Mouse (Mus musculus): ENCODE measurements at regions not wholly inside any gene's neighbourhood (a gene's known extent, or its start where the extent isn't known, plus 50 kb on each side); places are given as distances from the start of the nearest gene placed in this dataset.

- WGBS: 79% methylated on average over 5 of the region's 5 CpGs
- Histone ChIP-seq H3K9me3 (ENCODE audit: control insufficient read depth, low read length) (no peaks in the 10 kb centered on the region), H3K36me3 (ENCODE audit: control insufficient read depth, insufficient read depth, low read length) (no peaks in the 10 kb centered on the region), H3K4me3 (ENCODE audit: low read depth, low read length) (no peak overlapping the region), H3K4me1 (ENCODE audit: control insufficient read depth, insufficient read depth, low read length) (no peaks in the 10 kb centered on the region), H3K27me3 (ENCODE audit: control insufficient read depth, insufficient read depth, low read length) (no peaks in the 10 kb centered on the region), H3K27ac (replicated peaks; ENCODE audit: low read depth, low read length) (no peak overlapping the region), H3K9ac (ENCODE audit: low read length) (no peak overlapping the region), H3K4me2 (ENCODE audit: low read depth, severe bottlenecking) (no peak overlapping the region)
- ATAC-seq (ENCODE audit: insufficient number of reproducible peaks, low FRiP score, low TSS enrichment, low read depth) (no peak), DNase-seq (ENCODE audit: low spot score) (no peak)
Observed at GRCm38 (mm10) chr17:15289062-15289461, 87.6 kb downstream of the Dll1 start.

- Histone ChIP-seq H3K4me2 (ENCODE audit: low read depth, severe bottlenecking) (no peak overlapping the region), H3K27me3 (ENCODE audit: control insufficient read depth, insufficient read depth, low read length) (no peaks in the 10 kb centered on the region), H3K9me3 (ENCODE audit: control insufficient read depth, low read length) (no peaks in the 10 kb centered on the region), H3K9ac (ENCODE audit: low read length) (no peak overlapping the region), H3K36me3 (ENCODE audit: control insufficient read depth, insufficient read depth, low read length) (no peaks in the 10 kb centered on the region), H3K4me3 (ENCODE audit: low read depth, low read length) (no peak overlapping the region), H3K4me1 (ENCODE audit: control insufficient read depth, insufficient read depth, low read length) (no peaks in the 10 kb centered on the region), H3K27ac (replicated peaks; ENCODE audit: low read depth, low read length) (no peak overlapping the region)
- no peak for ATAC-seq (ENCODE audit: insufficient number of reproducible peaks, low FRiP score, low TSS enrichment, low read depth)
- DNase-seq (ENCODE audit: low spot score): no peak
- WGBS: 93% methylated on average over 8 of the region's 8 CpGs
Observed at GRCm38 (mm10) chr17:15288640-15289039, 88.0 kb downstream of the Dll1 start.

- no peak overlapping the region for H3K27ac ChIP-seq (replicated peaks; ENCODE audit: low read depth, low read length)
- WGBS: 89% methylated on average over 2 of the region's 2 CpGs
- no peaks in the 10 kb centered on the region for H3K4me1 ChIP-seq (ENCODE audit: control insufficient read depth, insufficient read depth, low read length)
- DNase-seq (ENCODE audit: low spot score) (no peak), ATAC-seq (ENCODE audit: insufficient number of reproducible peaks, low FRiP score, low TSS enrichment, low read depth) (no peak)
- H3K4me3 ChIP-seq (ENCODE audit: low read depth, low read length): no peak overlapping the region
- H3K9ac ChIP-seq (ENCODE audit: low read length): no peak overlapping the region
- no peaks in the 10 kb centered on the region for H3K36me3 ChIP-seq (ENCODE audit: control insufficient read depth, insufficient read depth, low read length)
- no peaks in the 10 kb centered on the region for H3K9me3 ChIP-seq (ENCODE audit: control insufficient read depth, low read length)
- no peaks in the 10 kb centered on the region for H3K27me3 ChIP-seq (ENCODE audit: control insufficient read depth, insufficient read depth, low read length)
- no peak overlapping the region for H3K4me2 ChIP-seq (ENCODE audit: low read depth, severe bottlenecking)
Observed at GRCm38 (mm10) chr17:15286596-15286995, 90.1 kb downstream of the Dll1 start.

GRCm38 (mm10) chr17:15285399-15286043 lies 91.2 kb downstream of the Dll1 start:
- Histone ChIP-seq H3K4me2 (ENCODE audit: low read depth, severe bottlenecking) (no peak overlapping the region), H3K36me3 (ENCODE audit: control insufficient read depth, insufficient read depth, low read length) (no peaks in the 10 kb centered on the region), H3K4me1 (ENCODE audit: control insufficient read depth, insufficient read depth, low read length) (no peaks in the 10 kb centered on the region), H3K27ac (replicated peaks; ENCODE audit: low read depth, low read length) (no peak overlapping the region), H3K4me3 (ENCODE audit: low read depth, low read length) (no peak overlapping the region), H3K9ac (ENCODE audit: low read length) (no peak overlapping the region), H3K27me3 (ENCODE audit: control insufficient read depth, insufficient read depth, low read length) (no peaks in the 10 kb centered on the region), H3K9me3 (ENCODE audit: control insufficient read depth, low read length) (no peaks in the 10 kb centered on the region)
- 76% methylated on average over 7 of the region's 7 CpGs for WGBS
- no peak for DNase-seq (ENCODE audit: low spot score)
- ATAC-seq (ENCODE audit: insufficient number of reproducible peaks, low FRiP score, low TSS enrichment, low read depth): no peak

- Histone ChIP-seq H3K9me3 (ENCODE audit: control insufficient read depth, low read length) (no peaks in the 10 kb centered on the region), H3K4me3 (ENCODE audit: low read depth, low read length) (no peak overlapping the region), H3K9ac (ENCODE audit: low read length) (no peak overlapping the region), H3K4me1 (ENCODE audit: control insufficient read depth, insufficient read depth, low read length) (no peaks in the 10 kb centered on the region), H3K4me2 (ENCODE audit: low read depth, severe bottlenecking) (no peak overlapping the region), H3K27me3 (ENCODE audit: control insufficient read depth, insufficient read depth, low read length) (no peaks in the 10 kb centered on the region), H3K36me3 (ENCODE audit: control insufficient read depth, insufficient read depth, low read length) (no peaks in the 10 kb centered on the region), H3K27ac (replicated peaks; ENCODE audit: low read depth, low read length) (no peak overlapping the region)
- ATAC-seq (ENCODE audit: insufficient number of reproducible peaks, low FRiP score, low TSS enrichment, low read depth) (no peak), DNase-seq (ENCODE audit: low spot score) (no peak)
- 62% methylated on average over 6 of the region's 6 CpGs for WGBS
Observed at GRCm38 (mm10) chr17:15269905-15270304, 106.8 kb downstream of the Dll1 start.

GRCm38 (mm10) chr17:15269056-15269612 lies 107.5 kb downstream of the Dll1 start:
- WGBS: 92% methylated on average over 8 of the region's 8 CpGs
- no peak overlapping the region for H3K9ac ChIP-seq (ENCODE audit: low read length)
- no peak overlapping the region for H3K4me2 ChIP-seq (ENCODE audit: low read depth, severe bottlenecking)
- H3K4me3 ChIP-seq (ENCODE audit: low read depth, low read length): no peak overlapping the region
- no peaks in the 10 kb centered on the region for H3K4me1 ChIP-seq (ENCODE audit: control insufficient read depth, insufficient read depth, low read length)
- H3K36me3 ChIP-seq (ENCODE audit: control insufficient read depth, insufficient read depth, low read length): no peaks in the 10 kb centered on the region
- H3K27me3 ChIP-seq (ENCODE audit: control insufficient read depth, insufficient read depth, low read length): no peaks in the 10 kb centered on the region
- H3K9me3 ChIP-seq (ENCODE audit: control insufficient read depth, low read length): no peaks in the 10 kb centered on the region
- no peak for ATAC-seq (ENCODE audit: insufficient number of reproducible peaks, low FRiP score, low TSS enrichment, low read depth)
- no peak overlapping the region for H3K27ac ChIP-seq (replicated peaks; ENCODE audit: low read depth, low read length)
- no peak for DNase-seq (ENCODE audit: low spot score)

- Histone ChIP-seq H3K27ac (replicated peaks; ENCODE audit: low read depth, low read length) (no peak overlapping the region), H3K4me1 (ENCODE audit: control insufficient read depth, insufficient read depth, low read length) (no peaks in the 10 kb centered on the region), H3K9me3 (ENCODE audit: control insufficient read depth, low read length) (no peaks in the 10 kb centered on the region), H3K27me3 (ENCODE audit: control insufficient read depth, insufficient read depth, low read length) (no peaks in the 10 kb centered on the region), H3K36me3 (ENCODE audit: control insufficient read depth, insufficient read depth, low read length) (no peaks in the 10 kb centered on the region), H3K4me3 (ENCODE audit: low read depth, low read length) (no peak overlapping the region), H3K9ac (ENCODE audit: low read length) (no peak overlapping the region), H3K4me2 (ENCODE audit: low read depth, severe bottlenecking) (no peak overlapping the region)
- DNase-seq (ENCODE audit: low spot score) (no peak), ATAC-seq (ENCODE audit: insufficient number of reproducible peaks, low FRiP score, low TSS enrichment, low read depth) (no peak)
- WGBS: 75% methylated on average over 7 of the region's 7 CpGs
Observed at GRCm38 (mm10) chr17:15267721-15268120, 109.0 kb downstream of the Dll1 start.

GRCm38 (mm10) chr17:15259427-15260101 lies 117.1 kb downstream of the Dll1 start:
- no peak for ATAC-seq (ENCODE audit: insufficient number of reproducible peaks, low FRiP score, low TSS enrichment, low read depth)
- WGBS: 61% methylated on average over 11 of the region's 11 CpGs
- Histone ChIP-seq H3K27ac (replicated peaks; ENCODE audit: low read depth, low read length) (no peak overlapping the region), H3K9me3 (ENCODE audit: control insufficient read depth, low read length) (no peaks in the 10 kb centered on the region), H3K4me1 (ENCODE audit: control insufficient read depth, insufficient read depth, low read length) (no peaks in the 10 kb centered on the region), H3K4me3 (ENCODE audit: low read depth, low read length) (no peak overlapping the region), H3K4me2 (ENCODE audit: low read depth, severe bottlenecking) (no peak overlapping the region), H3K9ac (ENCODE audit: low read length) (no peak overlapping the region), H3K36me3 (ENCODE audit: control insufficient read depth, insufficient read depth, low read length) (no peaks in the 10 kb centered on the region), H3K27me3 (ENCODE audit: control insufficient read depth, insufficient read depth, low read length) (no peaks in the 10 kb centered on the region)
- no peak for DNase-seq (ENCODE audit: low spot score)

Measured in limb, embryonic 11.5 days (tissue).